Mouse (Mus musculus): Measurements from ENCODE around the gene Senp7.

DNA sequence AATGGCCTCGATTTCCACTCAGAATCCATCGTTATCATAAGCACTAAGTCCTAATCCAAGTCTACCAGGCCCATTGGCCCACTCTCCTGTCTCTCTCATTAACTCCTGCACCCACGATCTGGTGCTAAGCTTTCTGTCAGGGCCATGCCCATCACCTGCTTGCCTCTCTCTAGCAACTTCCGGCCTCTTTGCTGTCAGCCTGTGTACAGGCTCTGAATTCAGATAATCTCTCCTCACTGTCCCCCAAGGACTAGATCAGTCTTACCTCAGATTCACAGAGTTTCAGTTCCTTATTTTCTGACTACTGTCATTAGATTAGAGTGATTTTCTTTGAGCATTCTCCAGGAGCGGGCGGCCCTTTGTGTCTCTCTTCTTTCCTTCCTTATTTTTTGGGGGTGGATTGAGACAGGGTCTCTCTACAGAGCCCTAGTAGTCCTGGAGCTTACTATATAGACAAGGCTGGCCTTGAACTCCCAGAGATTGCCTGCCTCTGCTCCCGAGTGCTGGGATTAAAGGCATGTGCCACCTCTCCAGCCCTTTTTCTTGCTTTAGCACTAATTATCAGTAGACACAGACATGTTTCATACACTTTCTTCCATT, 14.0 kb downstream of the Senp7 start:
- TF ChIP-seq CTCF (IDR thresholded peaks at IDR 0.05; ENCODE audit: low read depth, low read length) = no peak
- TF ChIP-seq POLR2A (IDR thresholded peaks at IDR 0.05; ENCODE audit: extremely low read depth, insufficient read depth, low read length) = no peak
